Mouse (Mus musculus): ENCODE measurements at regions not wholly inside any gene's neighbourhood (a gene's known extent, or its start where the extent isn't known, plus 50 kb on each side); places are given as distances from the start of the nearest gene placed in this dataset.

GRCm38 (mm10) chr12:17636146-17636545, 54.5 kb upstream of the Hpcal1 start:
- Histone ChIP-seq H3K9me3 (ENCODE audit: control insufficient read depth, low read length) (0 out of 2 replicates have a peak, but pooled peaks cover 4% of the 10 kb centered on the region), H3K27me3 (ENCODE audit: control insufficient read depth, insufficient read depth, low read depth, low read length) (no peaks in the 10 kb centered on the region), H3K9ac (ENCODE audit: low read length) (no peak overlapping the region), H3K4me1 (replicated peaks; ENCODE audit: control insufficient read depth, insufficient read depth, low read length) (no peaks in the 10 kb centered on the region), H3K36me3 (ENCODE audit: control insufficient read depth, insufficient read depth, low read length) (no peaks in the 10 kb centered on the region), H3K4me3 (ENCODE audit: low read length) (no peak overlapping the region), H3K4me2 (ENCODE audit: low read depth, low read length) (no peak overlapping the region), H3K27ac (ENCODE audit: low read length) (peak overlapping the region; percentile 44; the same call in 1 of the 2 replicates)
- 64% methylated on average over 8 of the region's 8 CpGs for WGBS
- ATAC-seq (ENCODE audit: low read depth): peak; percentile 17; the same call in 1 of the 2 replicates

DNA sequence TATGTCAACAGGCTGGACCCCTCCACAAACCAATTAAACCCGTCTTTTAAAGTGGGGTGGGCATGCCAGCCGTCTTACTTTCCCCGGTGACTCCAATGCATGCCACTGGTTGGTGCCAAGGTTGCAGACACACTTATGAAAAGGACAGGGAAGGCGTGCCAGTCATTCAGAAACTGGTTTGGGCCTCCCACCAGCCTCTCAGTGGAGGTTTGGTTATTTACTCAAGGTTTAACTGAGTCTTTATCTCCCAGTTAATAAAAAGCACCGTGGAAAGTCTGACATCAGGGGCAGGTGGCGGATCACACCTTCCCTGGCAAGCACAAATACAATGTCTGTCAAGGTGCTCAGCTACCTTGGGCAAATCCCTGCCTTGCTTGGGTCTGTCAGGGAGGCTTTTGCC, 54.1 kb upstream of the Hpcal1 start:
- Histone ChIP-seq H3K4me3 (ENCODE audit: low read length) (no peak overlapping the region), H3K27ac (ENCODE audit: low read length) (peak overlapping the region; percentile 41), H3K9ac (ENCODE audit: low read length) (no peak overlapping the region), H3K9me3 (ENCODE audit: control insufficient read depth, low read length) (0 out of 2 replicates have a peak, but pooled peaks cover 4% of the 10 kb centered on the region), H3K4me1 (replicated peaks; ENCODE audit: control insufficient read depth, insufficient read depth, low read length) (no peaks in the 10 kb centered on the region), H3K27me3 (ENCODE audit: control insufficient read depth, insufficient read depth, low read depth, low read length) (no peaks in the 10 kb centered on the region), H3K4me2 (ENCODE audit: low read depth, low read length) (no peak overlapping the region), H3K36me3 (ENCODE audit: control insufficient read depth, insufficient read depth, low read length) (no peaks in the 10 kb centered on the region)
- WGBS: 49% methylated on average over 6 of the region's 6 CpGs
- ATAC-seq (ENCODE audit: low read depth): peak; percentile 80

All from lung, embryonic 16.5 days (tissue).